Mouse (Mus musculus): Measurements from ENCODE around the gene Papola. TPM values are rescaled to one million over a fixed set of nuclear protein-coding genes. Genes with fewer than 3 reads are reported as not detected.
"Not testable (repeated sequence)": the region's sequence is repeated elsewhere in the genome, so short reads cannot be mapped to it uniquely, and the experiment has no call there.

Gene Papola
- polyA plus RNA-seq, 2 experiments = 165 to 171 TPM

GRCm38 (mm10) chr12:105835571-105835970 is 51.1 kb downstream of the Papola start:
- H3K36me3 ChIP-seq (ENCODE audit: control insufficient read depth, insufficient read depth, low read length) = peaks cover 86% of the 10 kb centered on the region
- H3K4me1 ChIP-seq (ENCODE audit: control insufficient read depth, insufficient read depth, low read length) = no peaks in the 10 kb centered on the region
- ATAC-seq (ENCODE audit: low FRiP score, low read depth) (no peak), DNase-seq (ENCODE audit: low spot score) (no peak)
- H3K4me2 ChIP-seq (replicated peaks; ENCODE audit: low read depth, low read length, severe bottlenecking) = no peak overlapping the region
- 61% methylated on average over 6 of the region's 6 CpGs for WGBS
- TF ChIP-seq POLR2A (IDR thresholded peaks at IDR 0.05; ENCODE audit: borderline replicate concordance, extremely low read depth, insufficient read depth, insufficient read length) = no peak
- H3K27ac ChIP-seq (replicated peaks; ENCODE audit: low read depth, low read length) = no peak overlapping the region
- no peak overlapping the region for H3K9ac ChIP-seq (ENCODE audit: low read depth, low read length, severe bottlenecking)
- H3K9me3 ChIP-seq (ENCODE audit: control insufficient read depth, low read length) = no peaks in the 10 kb centered on the region
- H3K27me3 ChIP-seq (ENCODE audit: control insufficient read depth, insufficient read depth, low read length) = no peaks in the 10 kb centered on the region
- no peak overlapping the region for H3K4me3 ChIP-seq (replicated peaks; ENCODE audit: low read length)

GRCm38 (mm10) chr12:105836196-105836595 is 51.7 kb downstream of the Papola start:
- WGBS = 88% methylated on average over 2 of the region's 2 CpGs
- Histone ChIP-seq H3K27me3 (ENCODE audit: control insufficient read depth, insufficient read depth, low read length) (no peaks in the 10 kb centered on the region), H3K4me3 (replicated peaks; ENCODE audit: low read length) (no peak overlapping the region), H3K27ac (replicated peaks; ENCODE audit: low read depth, low read length) (no peak overlapping the region), H3K4me2 (replicated peaks; ENCODE audit: low read depth, low read length, severe bottlenecking) (no peak overlapping the region), H3K4me1 (ENCODE audit: control insufficient read depth, insufficient read depth, low read length) (no peaks in the 10 kb centered on the region), H3K9me3 (ENCODE audit: control insufficient read depth, low read length) (no peaks in the 10 kb centered on the region), H3K9ac (ENCODE audit: low read depth, low read length, severe bottlenecking) (no peak overlapping the region), H3K36me3 (ENCODE audit: control insufficient read depth, insufficient read depth, low read length) (peaks cover 85% of the 10 kb centered on the region)
- TF ChIP-seq POLR2A (IDR thresholded peaks at IDR 0.05; ENCODE audit: borderline replicate concordance, extremely low read depth, insufficient read depth, insufficient read length) = no peak
- ATAC-seq (ENCODE audit: low FRiP score, low read depth) (no peak), DNase-seq (ENCODE audit: low spot score) (peak; percentile 47)

DNA sequence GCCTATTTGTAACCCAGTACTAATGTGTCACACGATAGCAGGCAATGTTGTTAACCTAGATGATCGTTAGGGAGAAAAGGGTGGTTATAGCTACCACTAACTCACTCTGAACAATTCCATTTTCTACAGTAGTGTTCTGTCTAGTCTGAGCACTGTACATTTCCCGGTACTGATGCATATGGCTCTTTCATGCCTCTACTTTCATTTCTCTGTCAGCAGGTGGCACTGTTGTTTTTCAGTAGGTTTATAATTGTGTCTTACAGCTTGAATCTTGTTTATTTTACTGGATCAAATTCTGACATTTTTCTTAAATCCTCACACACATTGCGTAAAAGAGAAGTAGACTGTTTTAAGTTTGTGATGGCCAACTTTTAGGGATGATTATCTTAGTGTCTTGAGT is 54.6 kb downstream of the Papola start:
- Histone ChIP-seq H3K4me1 (ENCODE audit: control insufficient read depth, insufficient read depth, low read length) (no peaks in the 10 kb centered on the region), H3K27me3 (ENCODE audit: control insufficient read depth, insufficient read depth, low read length) (no peaks in the 10 kb centered on the region), H3K4me3 (replicated peaks; ENCODE audit: low read length) (no peak overlapping the region), H3K36me3 (ENCODE audit: control insufficient read depth, insufficient read depth, low read length) (peaks cover 71% of the 10 kb centered on the region), H3K9ac (ENCODE audit: low read depth, low read length, severe bottlenecking) (no peak overlapping the region), H3K9me3 (ENCODE audit: control insufficient read depth, low read length) (no peaks in the 10 kb centered on the region), H3K27ac (replicated peaks; ENCODE audit: low read depth, low read length) (no peak overlapping the region), H3K4me2 (replicated peaks; ENCODE audit: low read depth, low read length, severe bottlenecking) (no peak overlapping the region)
- DNase-seq (ENCODE audit: low spot score) (peak; percentile 48), ATAC-seq (ENCODE audit: low FRiP score, low read depth) (no peak; the same call in 1 of the 2 replicates)
- 73% methylated on average over 4 of the region's 4 CpGs for WGBS
- TF ChIP-seq POLR2A (IDR thresholded peaks at IDR 0.05; ENCODE audit: borderline replicate concordance, extremely low read depth, insufficient read depth, insufficient read length) = no peak

DNA sequence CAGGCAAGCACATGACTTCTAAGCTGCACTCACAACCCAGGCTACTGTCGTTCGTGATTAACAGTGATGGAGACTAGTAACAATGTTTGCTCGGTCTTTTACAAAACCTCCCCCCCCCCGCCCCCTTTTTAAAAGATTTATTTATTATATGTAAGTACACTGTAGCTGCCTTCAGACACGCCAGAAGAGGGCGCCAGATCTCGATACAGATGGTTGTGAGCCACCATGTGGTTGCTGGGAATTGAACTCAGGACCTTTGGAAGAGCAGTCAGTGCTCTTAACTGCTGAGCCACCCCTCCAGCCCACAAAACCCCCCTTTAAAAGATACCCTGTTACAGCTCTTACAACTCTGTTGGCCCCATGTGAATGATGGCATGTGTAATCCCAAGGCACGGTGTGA is 56.1 kb downstream of the Papola start:
- not testable (repeated sequence) for DNase-seq (ENCODE audit: low spot score); H3K4me2 ChIP-seq (replicated peaks; ENCODE audit: low read depth, low read length, severe bottlenecking); H3K9ac ChIP-seq (ENCODE audit: low read depth, low read length, severe bottlenecking); H3K9me3 ChIP-seq (ENCODE audit: control insufficient read depth, low read length); H3K4me1 ChIP-seq (ENCODE audit: control insufficient read depth, insufficient read depth, low read length); H3K27ac ChIP-seq (replicated peaks; ENCODE audit: low read depth, low read length); H3K27me3 ChIP-seq (ENCODE audit: control insufficient read depth, insufficient read depth, low read length); H3K4me3 ChIP-seq (replicated peaks; ENCODE audit: low read length); ATAC-seq (ENCODE audit: low FRiP score, low read depth)
- peaks cover 60% of the 10 kb centered on the region for H3K36me3 ChIP-seq (ENCODE audit: control insufficient read depth, insufficient read depth, low read length)
- 97% methylated on average over 8 of the region's 8 CpGs for WGBS

DNA sequence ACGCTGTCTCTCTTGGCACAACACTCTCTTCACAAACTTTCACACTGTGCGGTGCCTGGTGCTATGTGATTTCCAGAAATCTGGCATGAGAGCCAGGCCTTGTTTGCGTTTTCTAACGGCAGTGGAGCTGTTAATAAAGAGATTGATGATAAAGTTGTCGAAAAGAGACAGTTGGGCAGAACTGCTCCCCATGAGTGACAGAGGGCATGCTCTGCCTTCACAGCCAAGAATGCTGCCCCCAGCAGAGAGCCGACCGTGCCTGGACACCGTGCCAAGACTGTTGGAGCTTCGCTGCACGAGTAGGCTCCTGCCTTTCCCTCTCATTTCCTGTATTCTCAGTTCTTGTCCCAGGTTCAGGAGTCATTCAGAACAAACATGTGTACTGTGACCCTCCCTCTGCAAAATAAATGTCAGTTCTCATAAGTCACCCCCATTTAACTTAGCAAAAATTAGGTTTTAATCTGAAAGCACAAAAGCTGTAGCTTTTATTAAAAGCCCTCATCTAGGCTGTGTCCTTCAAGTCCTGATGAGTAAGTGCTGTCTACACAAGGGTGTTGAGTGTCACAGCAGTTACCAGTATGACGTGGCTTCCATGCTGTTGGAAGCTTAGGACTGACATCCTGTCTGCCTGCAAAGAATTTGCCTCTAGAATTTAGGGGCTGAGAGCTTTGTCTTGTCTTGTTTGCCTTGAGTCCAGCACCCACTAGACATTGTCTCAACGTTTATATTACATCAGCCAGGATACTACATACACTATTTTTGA is 58.9 kb downstream of the Papola start:
- ATAC-seq (ENCODE audit: low FRiP score, low read depth) (no peak), DNase-seq (ENCODE audit: low spot score) (no peak)
- H3K27ac ChIP-seq (replicated peaks; ENCODE audit: low read depth, low read length) = no peak overlapping the region
- no peak overlapping the region for H3K9ac ChIP-seq (ENCODE audit: low read depth, low read length, severe bottlenecking)
- 0 out of 2 replicates have a peak, but pooled peaks cover under 1% of the 10 kb centered on the region for H3K4me1 ChIP-seq (ENCODE audit: control insufficient read depth, insufficient read depth, low read length)
- no peak overlapping the region for H3K4me3 ChIP-seq (replicated peaks; ENCODE audit: low read length)
- TF ChIP-seq POLR2A (IDR thresholded peaks at IDR 0.05; ENCODE audit: borderline replicate concordance, extremely low read depth, insufficient read depth, insufficient read length) = no peak
- 71% methylated on average over 12 of the region's 12 CpGs for WGBS
- H3K9me3 ChIP-seq (ENCODE audit: control insufficient read depth, low read length) = no peaks in the 10 kb centered on the region
- H3K36me3 ChIP-seq (ENCODE audit: control insufficient read depth, insufficient read depth, low read length) = peaks cover 37% of the 10 kb centered on the region
- no peaks in the 10 kb centered on the region for H3K27me3 ChIP-seq (ENCODE audit: control insufficient read depth, insufficient read depth, low read length)
- no peak overlapping the region for H3K4me2 ChIP-seq (replicated peaks; ENCODE audit: low read depth, low read length, severe bottlenecking)
